Mouse (Mus musculus): Measurements from ENCODE around the gene Fut4.

GRCm38 (mm10) chr9:14752001-14752522 lies at the start of gene Fut4:
- TF ChIP-seq POLR2A (IDR thresholded peaks at IDR 0.05; ENCODE audit: insufficient read depth, low read depth, low read length): no peak
- TF ChIP-seq CTCF (IDR thresholded peaks at IDR 0.05; ENCODE audit: insufficient read depth, low read depth, low read length): no peak

Data from olfactory bulb, adult 2 months (tissue).